Mouse (Mus musculus) midbrain, postnatal 0 days (tissue): ENCODE results near the gene Dynlrb1. TPM values are rescaled to one million over a fixed set of nuclear protein-coding genes. Genes with fewer than 3 reads are reported as not detected.

ENCODE experiments used
- ATAC-seq: fragments of 200-750 bp; cut with Nextera tagmentation; 2 replicates; pipeline ENCODE4 v1.8.0; 2017; ENCODE audit warnings: moderate number of reproducible peaks, mild to moderate bottlenecking, moderate TSS enrichment, moderate library complexity; ENCODE audit not compliant: low FRiP score
- DNase-seq: peaks from one replicate; pipeline ENCODE4 v3.0.0-alpha.2; 2015; ENCODE audit warnings: low spot score
- H3K27ac ChIP-seq: fragments of 300-500 bp; sonication (generic); 2 replicates; pipeline ENCODE4 v1.5.1; 2014; ENCODE audit warnings: low read depth, mild to moderate bottlenecking, low read length, mixed read lengths
- H3K27me3 ChIP-seq: fragments of 300-500 bp; sonication (generic); 2 replicates; pipeline ENCODE4 v1.6.1; 2014; ENCODE audit warnings: low read length, control low read depth, mixed read lengths; ENCODE audit not compliant: insufficient read depth
- H3K36me3 ChIP-seq: fragments of 300-500 bp; sonication (generic); 2 replicates; pipeline ENCODE4 v1.6.1; 2014; ENCODE audit warnings: low read length, control low read depth, mixed read lengths; ENCODE audit not compliant: insufficient read depth
- H3K4me1 ChIP-seq: fragments of 300-500 bp; sonication (generic); 2 replicates; pipeline ENCODE4 v1.6.1; 2014; ENCODE audit warnings: mild to moderate bottlenecking, control low read depth, antibody characterized with exemption, low read length, mixed read lengths; ENCODE audit not compliant: insufficient read depth
- H3K4me2 ChIP-seq: fragments of 300-500 bp; sonication (generic); 2 replicates; pipeline ENCODE4 v1.6.1; 2014; ENCODE audit warnings: low read depth, mild to moderate bottlenecking, low read length, mixed read lengths; ENCODE audit not compliant: poor library complexity, severe bottlenecking
- H3K4me3 ChIP-seq: fragments of 300-500 bp; sonication (generic); 2 replicates; pipeline ENCODE4 v1.5.1; 2014; ENCODE audit warnings: low read depth, mild to moderate bottlenecking, low read length, moderate library complexity
- H3K9ac ChIP-seq: fragments of 300-500 bp; sonication (generic); replicated peaks from 2 replicates; pipeline ENCODE4 v1.6.1; 2014; ENCODE audit warnings: mild to moderate bottlenecking, low read length, moderate library complexity, mixed read lengths; ENCODE audit not compliant: poor library complexity, severe bottlenecking
- H3K9me3 ChIP-seq: fragments of 300-500 bp; sonication (generic); 2 replicates; pipeline ENCODE4 v1.6.1; 2016; ENCODE audit warnings: low read length, control low read depth
- CTCF ChIP-seq: IDR thresholded peaks from 2 replicates; pipeline ENCODE4 v1.5.1; 2016; ENCODE audit warnings: antibody characterized with exemption, mild to moderate bottlenecking
- WGBS: fragments of 180-500 bp; shearing (Covaris S2); extraction: QIAGEN DNeasy Blood & Tissue Kit; methylation state at CpG from one replicate; pipeline ENCODE4 v1.1.7; 2014; 5-methylcytosine and 5-hydroxymethylcytosine counted together
- polyA plus RNA-seq: library from polyadenylated mRNA; unstranded; fragments of >200 nt; fragmentation: Nextera tagmentation; extraction: Ambion mirVana; gene quantifications from 2 replicates; pipeline ENCODE4 v1.2.1, GENCODE M21; 2015
- total RNA-seq: library from RNA; depleted of rRNA; stranded (reverse); fragments of >200 nt; gene quantifications from 2 replicates; pipeline ENCODE4 v1.2.3, GENCODE M21; 2014; rRNA removed

Gene Dynlrb1
- total RNA-seq (293 and 374 TPM in 2 replicates), polyA plus RNA-seq (776 and 856 TPM in 2 replicates)

DNA sequence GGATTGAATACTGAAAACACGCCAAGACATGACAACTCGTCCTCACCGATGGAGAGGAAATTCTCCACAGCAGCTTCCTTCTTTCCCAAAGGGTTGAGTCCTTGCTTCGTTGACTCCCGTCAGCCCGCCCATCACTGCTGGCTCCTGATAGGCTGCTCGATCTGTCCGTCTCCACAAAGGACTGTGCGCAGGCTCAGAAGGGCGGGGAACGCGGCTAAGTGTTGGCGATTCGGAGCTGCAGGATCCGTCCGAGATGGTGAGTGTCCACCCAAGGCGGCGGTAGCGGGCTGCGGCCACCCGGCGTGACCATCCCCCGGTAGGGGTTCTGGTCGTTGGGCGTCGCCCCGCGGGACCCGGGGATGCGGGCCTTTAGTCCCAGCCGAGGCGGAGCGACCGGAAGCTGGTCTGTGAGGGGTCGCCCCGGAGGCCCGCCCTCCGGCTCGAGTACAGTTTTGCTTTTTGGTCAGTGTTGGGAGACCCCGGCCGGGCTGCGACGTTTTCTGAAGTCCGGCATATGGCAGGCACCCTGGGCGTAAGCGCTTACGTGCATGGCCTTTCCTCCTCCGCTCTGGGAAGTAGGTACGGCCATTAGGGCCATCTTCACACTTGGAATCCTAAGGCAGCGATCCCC is at the start of gene Dynlrb1:
Dynlrb1 (plus strand) TSS at position 172 of the 631 bp plus-strand sequence.
- Histone ChIP-seq H3K36me3 (no peaks in the 10 kb centered on the region), H3K4me1 (peaks cover 9% of the 10 kb centered on the region), H3K27me3 (no peaks in the 10 kb centered on the region), H3K9ac (peak within 1 kb of the TSS; percentile 95), H3K4me2 (peak within 1 kb of the TSS; percentile 91), H3K27ac (peak within 1 kb of the TSS; percentile 85), H3K9me3 (no peaks in the 10 kb centered on the region), H3K4me3 (peak within 1 kb of the TSS; percentile 89)
- peak; percentile 32 for TF ChIP-seq CTCF
- ATAC-seq (peak; percentile 99), DNase-seq (peak; percentile 98)
- WGBS, result 1% methylated on average over 50 of the region's 50 CpGs

DNA sequence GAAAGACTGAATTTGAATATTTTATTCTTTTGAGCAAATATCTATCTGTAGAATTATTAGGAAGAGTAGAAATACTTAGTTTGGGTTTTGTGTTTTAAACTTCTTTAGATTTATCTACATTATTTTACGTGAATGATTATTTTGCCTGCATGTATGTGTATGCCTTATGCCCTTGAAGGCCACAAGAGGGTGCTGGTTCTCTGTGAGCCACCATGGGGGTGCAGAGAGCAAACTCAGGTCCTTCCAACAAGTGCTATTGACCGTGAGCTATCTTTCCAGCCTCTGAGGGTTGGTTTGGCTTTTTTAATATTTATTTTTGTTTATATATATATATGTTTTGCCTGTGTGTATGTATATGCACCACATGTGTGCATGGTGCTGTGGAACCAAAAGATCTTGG is 28.9 kb upstream of the Dynlrb1 start:
- ATAC-seq (no peak), DNase-seq (peak; percentile 35)
- H3K9me3 ChIP-seq, result no peaks in the 10 kb centered on the region
- no peak overlapping the region for H3K4me3 ChIP-seq
- H3K36me3 ChIP-seq, result peaks cover 19% of the 10 kb centered on the region
- H3K9ac ChIP-seq, result no peak overlapping the region
- no peaks in the 10 kb centered on the region for H3K4me1 ChIP-seq
- WGBS, result 83% methylated on average over 2 of the region's 2 CpGs
- peak; percentile 74 for TF ChIP-seq CTCF
- H3K27me3 ChIP-seq, result no peaks in the 10 kb centered on the region
- H3K27ac ChIP-seq, result no peak overlapping the region
- H3K4me2 ChIP-seq, result no peak overlapping the region

DNA sequence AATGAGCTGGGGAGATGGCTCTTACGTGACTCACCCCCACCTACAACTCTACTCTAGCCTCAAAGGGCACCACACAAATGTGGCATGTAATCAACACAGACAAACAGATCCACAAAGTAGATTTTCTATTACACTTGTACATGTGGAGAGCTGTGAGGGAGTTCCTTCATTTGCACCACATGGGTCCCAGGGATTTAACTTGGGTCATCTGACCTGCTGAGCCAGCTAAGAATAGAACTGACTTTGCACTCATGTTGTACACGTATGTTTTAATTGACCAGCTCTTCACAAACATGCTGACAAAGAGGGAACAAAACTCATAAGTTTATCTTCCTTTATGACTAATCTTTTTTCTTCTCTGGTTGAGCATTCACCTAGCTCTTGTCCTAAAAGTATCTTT is 13.2 kb upstream of the Dynlrb1 start:
- H3K4me2 ChIP-seq, result no peak overlapping the region
- peaks cover 48% of the 10 kb centered on the region for H3K36me3 ChIP-seq
- ATAC-seq (no peak), DNase-seq (no peak)
- H3K27me3 ChIP-seq, result no peaks in the 10 kb centered on the region
- H3K27ac ChIP-seq, result no peak overlapping the region
- H3K4me3 ChIP-seq, result no peak overlapping the region
- H3K9me3 ChIP-seq, result no peaks in the 10 kb centered on the region
- no peaks in the 10 kb centered on the region for H3K4me1 ChIP-seq
- TF ChIP-seq CTCF, result no peak
- 86% methylated on average over 2 of the region's 2 CpGs for WGBS
- no peak overlapping the region for H3K9ac ChIP-seq

DNA sequence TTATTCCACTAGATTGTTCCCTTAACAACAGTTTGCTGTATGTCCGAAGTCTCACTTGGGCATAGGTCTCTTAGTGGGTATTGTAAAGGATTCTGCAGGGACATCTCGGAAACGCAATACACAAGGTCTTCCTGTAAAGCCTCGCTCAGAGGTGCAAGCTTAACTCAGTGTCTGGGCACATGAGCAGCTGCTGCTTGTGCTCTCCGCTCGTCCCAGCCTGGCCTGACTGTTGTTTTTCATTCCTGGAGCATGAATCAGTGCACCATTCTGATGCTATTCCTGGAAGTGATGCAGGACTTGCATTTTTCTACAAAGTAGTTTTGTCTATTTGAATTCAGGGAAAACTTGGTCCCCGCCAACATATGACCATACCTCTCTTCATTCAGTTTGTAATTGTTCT is 11.6 kb upstream of the Dynlrb1 start:
- Histone ChIP-seq H3K27me3 (no peaks in the 10 kb centered on the region), H3K4me1 (no peaks in the 10 kb centered on the region), H3K36me3 (peaks cover 40% of the 10 kb centered on the region), H3K4me3 (no peak overlapping the region), H3K27ac (no peak overlapping the region), H3K9me3 (no peaks in the 10 kb centered on the region), H3K9ac (no peak overlapping the region), H3K4me2 (no peak overlapping the region)
- no peak for TF ChIP-seq CTCF
- DNase-seq (no peak), ATAC-seq (no peak)
- 91% methylated on average over 7 of the region's 7 CpGs for WGBS

DNA sequence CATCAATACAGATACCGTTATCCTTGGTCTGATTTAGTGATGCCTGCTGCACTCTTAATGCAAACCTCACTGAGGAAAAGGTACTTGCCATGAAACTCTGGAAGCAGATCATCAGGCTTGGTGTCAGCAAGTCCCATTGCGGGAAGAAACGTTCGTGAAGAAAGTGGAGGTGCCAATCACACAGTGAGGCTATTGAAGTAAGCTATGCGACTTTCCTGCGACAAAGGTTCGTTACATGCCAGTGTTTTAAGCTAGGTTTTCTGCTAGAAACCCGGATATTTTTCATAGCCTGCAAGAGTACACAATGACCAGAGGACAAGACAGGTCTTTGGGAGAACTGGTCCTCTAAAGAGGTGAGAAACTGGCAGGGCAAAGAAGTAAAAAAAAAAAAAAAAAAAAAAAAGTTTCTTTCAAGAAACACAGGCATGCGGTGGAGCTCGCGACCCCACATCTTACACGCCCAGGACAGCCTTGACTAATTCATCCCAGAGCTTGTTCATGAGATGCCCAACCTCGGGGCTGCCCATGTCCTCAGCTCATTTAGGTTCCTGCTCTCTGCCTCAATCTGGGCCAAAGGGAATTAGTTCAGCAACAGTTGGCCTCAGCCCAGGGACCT is 479 bp upstream of the Dynlrb1 start:
- no peaks in the 10 kb centered on the region for H3K27me3 ChIP-seq
- DNase-seq, result no peak
- H3K4me1 ChIP-seq, result peaks cover 9% of the 10 kb centered on the region
- peak overlapping the region; percentile 89 for H3K4me3 ChIP-seq
- H3K9ac ChIP-seq, result peak overlapping the region; percentile 95
- no peak for TF ChIP-seq CTCF
- ATAC-seq, result peak; percentile 91
- H3K4me2 ChIP-seq, result peak overlapping the region; percentile 91
- no peaks in the 10 kb centered on the region for H3K36me3 ChIP-seq
- no peaks in the 10 kb centered on the region for H3K9me3 ChIP-seq
- peak overlapping the region; percentile 85 for H3K27ac ChIP-seq
- WGBS, result 6% methylated on average over 13 of the region's 13 CpGs

DNA sequence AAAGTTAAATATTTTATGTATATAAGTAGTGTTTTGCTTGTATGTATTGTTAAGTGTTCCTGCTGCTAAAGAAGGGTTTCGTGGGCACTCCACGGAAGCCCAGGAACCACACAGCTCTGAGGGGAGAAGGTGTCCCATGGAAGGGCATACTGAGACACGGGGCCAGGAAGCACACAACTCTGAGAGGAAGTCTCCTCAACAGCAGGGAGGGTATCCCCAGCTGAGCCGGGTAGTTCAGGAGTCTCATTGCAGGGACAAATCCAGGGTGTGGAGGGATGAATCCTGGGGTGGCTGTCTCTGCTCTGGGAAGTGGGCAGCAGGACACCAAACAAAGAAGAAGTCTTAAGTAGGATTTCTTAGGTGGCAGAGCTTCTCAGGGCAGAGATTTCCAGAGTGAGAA is 943 bp downstream of the Dynlrb1 start:
- peak overlapping the region; percentile 95 for H3K9ac ChIP-seq
- peak overlapping the region; percentile 91 for H3K4me2 ChIP-seq
- peak overlapping the region; percentile 85; the same call in 1 of the 2 replicates for H3K27ac ChIP-seq
- H3K9me3 ChIP-seq, result no peaks in the 10 kb centered on the region
- peak overlapping the region; percentile 89 for H3K4me3 ChIP-seq
- TF ChIP-seq CTCF, result no peak
- no peak for DNase-seq
- H3K36me3 ChIP-seq, result no peaks in the 10 kb centered on the region; the same call in 1 of the 2 replicates
- WGBS, result 9% methylated on average over 4 of the region's 4 CpGs
- no peak for ATAC-seq
- peaks cover 9% of the 10 kb centered on the region for H3K4me1 ChIP-seq
- H3K27me3 ChIP-seq, result no peaks in the 10 kb centered on the region
